Mouse (Mus musculus) midbrain, embryonic 16.5 days (tissue): ENCODE results near the gene Rex1bd. TPM values are rescaled to one million over a fixed set of nuclear protein-coding genes. Genes with fewer than 3 reads are reported as not detected.

Experiments used
- ATAC-seq: fragments of 200-750 bp; cut with Nextera tagmentation; 2 replicates; pipeline ENCODE4 v1.8.0; 2017; ENCODE audit warnings: moderate TSS enrichment
- H3K27ac ChIP-seq: fragments of 300-500 bp; sonication (generic); 2 replicates; pipeline ENCODE4 v1.5.1; 2014; ENCODE audit warnings: mild to moderate bottlenecking, low read length, mixed read lengths
- H3K27me3 ChIP-seq: fragments of 300-500 bp; sonication (generic); 2 replicates; pipeline ENCODE4 v1.6.1; 2014; ENCODE audit warnings: low read depth, low read length, mixed read lengths; ENCODE audit not compliant: control insufficient read depth, insufficient read depth
- H3K36me3 ChIP-seq: fragments of 300-500 bp; sonication (generic); 2 replicates; pipeline ENCODE4 v1.6.1; 2014; ENCODE audit warnings: mild to moderate bottlenecking, low read length, moderate library complexity, mixed read lengths; ENCODE audit not compliant: control insufficient read depth, insufficient read depth
- H3K4me1 ChIP-seq: fragments of 300-500 bp; sonication (generic); 2 replicates; pipeline ENCODE4 v1.6.1; 2014; ENCODE audit warnings: mild to moderate bottlenecking, low read length, mixed read lengths; ENCODE audit not compliant: control insufficient read depth, insufficient read depth
- H3K4me2 ChIP-seq: fragments of 300-500 bp; sonication (generic); 2 replicates; pipeline ENCODE4 v1.6.1; 2014; ENCODE audit warnings: mild to moderate bottlenecking, low read length, mixed read lengths
- H3K4me3 ChIP-seq: fragments of 300-500 bp; sonication (generic); 2 replicates; pipeline ENCODE4 v1.5.1; 2014; ENCODE audit warnings: low read depth, mild to moderate bottlenecking, low read length, moderate library complexity, mixed read lengths
- H3K9ac ChIP-seq: fragments of 300-500 bp; sonication (generic); 2 replicates; pipeline ENCODE4 v1.6.1; 2014; ENCODE audit warnings: low read depth, low read length, mixed read lengths
- H3K9me3 ChIP-seq: fragments of 300-500 bp; sonication (generic); replicated peaks from 2 replicates; pipeline ENCODE4 v1.6.1; 2014; ENCODE audit warnings: mild to moderate bottlenecking, low read length, mixed read lengths; ENCODE audit not compliant: control insufficient read depth, poor library complexity, severe bottlenecking
- WGBS: fragments of 180-500 bp; shearing (Covaris S2); extraction: QIAGEN DNeasy Blood & Tissue Kit; methylation state at CpG from one replicate; pipeline ENCODE4 v1.1.7; 2014; 5-methylcytosine and 5-hydroxymethylcytosine counted together
- polyA plus RNA-seq: library from polyadenylated mRNA; unstranded; fragments of >200 nt; fragmentation: Nextera tagmentation; extraction: Ambion mirVana; gene quantifications from 2 replicates; pipeline ENCODE4 v1.2.1, GENCODE M21; 2015

The Rex1bd gene
- polyA plus RNA-seq, 1 experiment from 2014 or later, result 185 TPM

DNA sequence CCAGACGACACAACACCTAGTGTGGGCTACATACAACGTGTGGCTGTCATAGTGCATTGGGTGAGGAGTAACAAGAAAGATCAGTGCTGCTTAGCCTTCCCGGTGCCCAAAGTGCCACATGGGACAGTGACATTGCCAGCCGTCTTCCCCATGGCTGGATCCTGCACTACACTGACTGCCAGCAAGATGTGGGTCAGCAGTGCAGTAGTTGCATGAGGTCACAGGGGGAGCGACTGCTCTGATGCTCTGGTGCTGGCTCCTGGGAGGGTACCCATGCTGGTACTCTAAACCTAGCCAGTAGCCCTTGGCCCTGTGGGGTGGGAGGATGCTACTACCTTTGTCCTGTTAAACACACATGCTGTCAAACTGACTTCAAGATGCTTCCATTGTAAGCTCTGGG is 46.4 kb downstream of the Rex1bd start:
- Histone ChIP-seq H3K9me3 (no peaks in the 10 kb centered on the region), H3K4me1 (no peaks in the 10 kb centered on the region), H3K9ac (no peak overlapping the region), H3K27ac (no peak overlapping the region), H3K36me3 (no peaks in the 10 kb centered on the region), H3K4me3 (no peak overlapping the region), H3K27me3 (no peaks in the 10 kb centered on the region), H3K4me2 (no peak overlapping the region)
- ATAC-seq, result no peak
- WGBS, result 92% methylated on average over 5 of the region's 5 CpGs

DNA sequence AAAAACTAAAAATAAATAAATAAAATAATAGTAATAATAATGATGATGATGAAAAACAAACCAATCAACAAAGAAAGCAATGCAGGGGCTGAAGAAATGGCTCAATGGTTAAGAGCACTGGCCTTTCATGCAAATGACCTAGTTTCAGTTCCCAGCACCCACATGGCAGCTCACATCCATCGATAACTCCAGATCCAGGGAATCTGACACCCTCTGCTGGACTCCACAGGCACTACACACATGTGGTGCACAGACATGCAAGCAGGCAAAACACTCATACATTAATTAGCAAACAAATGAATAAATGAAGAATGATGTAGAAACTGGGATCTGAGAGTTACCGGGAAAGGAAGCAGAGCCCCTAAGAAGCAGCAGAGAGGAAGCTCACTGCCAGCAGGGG is 46.9 kb downstream of the Rex1bd start:
- H3K4me3 ChIP-seq, result no peak overlapping the region
- no peaks in the 10 kb centered on the region for H3K27me3 ChIP-seq
- 98% methylated on average over 2 of the region's 2 CpGs for WGBS
- no peaks in the 10 kb centered on the region for H3K4me1 ChIP-seq
- H3K9me3 ChIP-seq, result no peaks in the 10 kb centered on the region
- no peak for ATAC-seq
- H3K36me3 ChIP-seq, result no peaks in the 10 kb centered on the region
- H3K9ac ChIP-seq, result no peak overlapping the region
- H3K4me2 ChIP-seq, result no peak overlapping the region
- no peak overlapping the region for H3K27ac ChIP-seq

DNA sequence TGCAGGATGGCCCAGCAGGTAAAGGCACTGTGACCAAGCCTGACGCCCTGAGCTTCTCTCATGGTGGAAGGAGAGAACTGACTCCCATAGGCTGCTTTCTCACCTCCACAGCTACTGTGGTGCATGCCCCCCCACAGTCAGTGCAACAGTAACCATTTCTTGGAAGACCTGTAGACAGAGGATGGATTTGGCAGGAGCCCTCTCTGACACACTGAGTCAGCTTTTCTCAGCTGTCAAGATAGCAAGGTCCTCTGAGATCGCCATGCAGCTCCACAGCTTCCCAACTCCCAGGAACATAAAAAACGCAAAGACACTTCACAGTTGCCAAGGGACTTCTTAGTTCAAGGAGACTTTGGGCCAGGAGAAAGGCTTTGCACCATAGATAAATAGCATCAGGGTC is 48.1 kb downstream of the Rex1bd start:
- no peak overlapping the region for H3K27ac ChIP-seq
- H3K9ac ChIP-seq, result no peak overlapping the region
- no peak overlapping the region for H3K4me3 ChIP-seq
- H3K4me2 ChIP-seq, result no peak overlapping the region
- H3K4me1 ChIP-seq, result no peaks in the 10 kb centered on the region
- no peaks in the 10 kb centered on the region for H3K9me3 ChIP-seq
- H3K36me3 ChIP-seq, result no peaks in the 10 kb centered on the region
- no peaks in the 10 kb centered on the region for H3K27me3 ChIP-seq
- WGBS, result 89% methylated on average over 3 of the region's 3 CpGs
- ATAC-seq, result no peak

DNA sequence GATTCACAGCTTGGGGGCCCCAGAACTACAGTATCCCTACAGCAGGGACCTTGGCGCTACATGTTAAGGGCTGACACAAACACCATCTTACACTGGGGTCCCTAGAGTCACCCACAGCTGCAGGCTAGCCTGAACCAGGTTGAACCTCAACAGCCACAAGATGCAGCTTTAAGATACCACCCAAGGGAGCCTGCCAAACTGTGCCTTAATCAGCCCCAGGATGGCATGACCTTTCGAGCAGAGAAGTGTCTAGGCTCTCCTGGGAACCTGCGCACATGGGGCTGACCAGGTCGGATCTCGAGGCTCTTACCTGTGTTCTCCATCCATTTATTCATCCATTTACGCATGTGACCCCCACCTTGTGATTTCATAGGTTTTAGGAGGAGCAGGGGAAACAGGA is 48.7 kb downstream of the Rex1bd start:
- Histone ChIP-seq H3K9me3 (no peaks in the 10 kb centered on the region), H3K27me3 (no peaks in the 10 kb centered on the region), H3K4me2 (no peak overlapping the region), H3K4me3 (no peak overlapping the region), H3K27ac (no peak overlapping the region), H3K4me1 (no peaks in the 10 kb centered on the region), H3K36me3 (no peaks in the 10 kb centered on the region), H3K9ac (no peak overlapping the region)
- WGBS, result 91% methylated on average over 6 of the region's 6 CpGs
- ATAC-seq, result no peak

DNA sequence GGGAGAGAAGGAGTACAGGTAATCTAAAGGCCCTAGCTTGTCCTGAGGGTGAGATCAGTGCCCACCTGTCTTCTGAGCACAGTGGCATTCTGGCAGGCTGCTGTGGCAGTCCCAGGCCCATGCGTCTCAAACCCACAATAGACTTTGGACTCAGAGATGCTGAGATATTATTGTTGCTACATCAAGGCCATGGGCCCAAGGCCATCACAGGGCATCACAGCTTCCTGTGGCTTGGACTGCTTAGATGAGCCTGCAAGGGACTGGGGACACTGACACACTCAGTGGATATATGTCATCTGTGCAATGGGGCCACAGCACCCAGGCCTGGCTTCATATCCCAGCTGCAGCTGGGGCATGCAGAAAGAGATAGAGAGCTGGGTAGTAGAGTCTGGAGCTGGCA is 49.6 kb downstream of the Rex1bd start:
- Histone ChIP-seq H3K36me3 (peaks cover 6% of the 10 kb centered on the region; the same call in 1 of the 2 replicates), H3K27ac (no peak overlapping the region), H3K9ac (no peak overlapping the region), H3K9me3 (no peaks in the 10 kb centered on the region), H3K4me2 (no peak overlapping the region), H3K4me3 (no peak overlapping the region), H3K27me3 (no peaks in the 10 kb centered on the region), H3K4me1 (no peaks in the 10 kb centered on the region)
- ATAC-seq, result no peak
- WGBS, result 92% methylated on average over 1 of the region's 1 CpGs

Other genes with a start within 250 kb of the Rex1bd start
- gene Homer3, start 223.9 kb downstream of the Rex1bd start, polyA plus RNA-seq, result 26.3 and 29.9 TPM in 2 replicates
- 40.3 and 45.0 TPM in 2 replicates for gene Ddx49, start 204.3 kb downstream of the Rex1bd start, polyA plus RNA-seq
- 261 and 268 TPM in 2 replicates for gene Cope, start 204.2 kb downstream of the Rex1bd start, polyA plus RNA-seq
- 40.3 and 42.1 TPM in 2 replicates for gene Cers1, start 191.0 kb downstream of the Rex1bd start, polyA plus RNA-seq
- gene Gdf1, start 176.9 kb downstream of the Rex1bd start, polyA plus RNA-seq, result 2.5 and 7.0 TPM in 2 replicates
- gene Upf1, start 153.5 kb downstream of the Rex1bd start, polyA plus RNA-seq, result 11.3 and 11.6 TPM in 2 replicates
- gene Comp, start 133.2 kb downstream of the Rex1bd start, polyA plus RNA-seq, result 0.36 and 0.47 TPM in 2 replicates
- 53.4 and 56.3 TPM in 2 replicates for gene Crtc1, start 67.2 kb downstream of the Rex1bd start, polyA plus RNA-seq
- 31.0 and 32.4 TPM in 2 replicates for gene Klhl26, start 29.8 kb downstream of the Rex1bd start, polyA plus RNA-seq
- gene Tmem59l, start 19.4 kb downstream of the Rex1bd start, polyA plus RNA-seq, result 121 and 151 TPM in 2 replicates
- gene Crlf1, start 13.6 kb downstream of the Rex1bd start, polyA plus RNA-seq, result 3.6 and 6.3 TPM in 2 replicates
- gene Uba52, start 4.0 kb upstream of the Rex1bd start, polyA plus RNA-seq, result 584 and 621 TPM in 2 replicates
- 406 and 425 TPM in 2 replicates for gene Fkbp8, start 21.0 kb upstream of the Rex1bd start, polyA plus RNA-seq
- 43.1 and 43.3 TPM in 2 replicates for gene Kxd1, start 21.2 kb upstream of the Rex1bd start, polyA plus RNA-seq
- gene Ell, start 32.7 kb upstream of the Rex1bd start, polyA plus RNA-seq, result 16.7 and 19.2 TPM in 2 replicates
- 155 and 171 TPM in 2 replicates for gene Isyna1, start 87.6 kb upstream of the Rex1bd start, polyA plus RNA-seq
- gene Ssbp4, start 102.1 kb upstream of the Rex1bd start, polyA plus RNA-seq, result 151 and 173 TPM in 2 replicates
- gene Lrrc25, start 109.4 kb upstream of the Rex1bd start, polyA plus RNA-seq, result 0.64 and 0.97 TPM in 2 replicates
- gene Gdf15, start 125.7 kb upstream of the Rex1bd start, polyA plus RNA-seq, result 0.35 and 0.39 TPM in 2 replicates
- 67.2 and 69.7 TPM in 2 replicates for gene Pgpep1, start 153.6 kb upstream of the Rex1bd start, polyA plus RNA-seq
- gene Lsm4, start 166.5 kb upstream of the Rex1bd start, polyA plus RNA-seq, result 137 and 143 TPM in 2 replicates
- gene Jund, start 192.2 kb upstream of the Rex1bd start, polyA plus RNA-seq, result 60.4 and 67.9 TPM in 2 replicates
- 0.06 TPM in 1 of 2 replicates, not detected in the other for gene Iqcn, start 196.7 kb upstream of the Rex1bd start, polyA plus RNA-seq
- gene Gm3336, start 211.8 kb upstream of the Rex1bd start, polyA plus RNA-seq, result not detected in 2 replicates
- 0.11 and 0.23 TPM in 2 replicates for gene Pde4c, start 217.0 kb upstream of the Rex1bd start, polyA plus RNA-seq
- 477 and 573 TPM in 2 replicates for gene Rab3a, start 247.9 kb upstream of the Rex1bd start, polyA plus RNA-seq